Mouse (Mus musculus) kidney, postnatal 4 days (tissue): ENCODE measurements around the gene Pik3c2g.

ENCODE experiments used
- DNase-seq, 2 experiments: peaks; one replicate each; pipeline ENCODE4 v3.0.0; 2021; ENCODE audit warnings: mixed read lengths in 2 of 2

The Pik3c2g gene

DNA sequence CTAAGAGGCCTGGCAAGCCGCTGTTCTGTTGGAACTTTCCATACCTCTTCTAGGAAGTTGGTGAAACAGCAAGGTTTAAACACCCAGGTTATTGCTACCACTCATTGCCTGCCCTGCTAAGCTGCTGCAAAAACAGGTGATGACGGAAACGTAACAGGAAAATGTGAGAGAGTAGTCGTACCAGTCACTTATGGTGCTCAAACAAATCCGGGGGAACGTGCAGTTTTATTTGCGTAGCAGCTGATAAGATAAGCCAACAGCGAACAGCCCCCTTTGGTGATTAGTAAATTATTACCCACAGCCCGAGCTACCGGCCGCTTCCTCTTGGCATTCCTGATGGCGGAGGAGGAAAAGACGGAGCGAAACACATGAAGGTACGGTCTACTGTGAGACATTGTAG is at the start of gene Pik3c2g:
TSS of gene Pik3c2g (plus strand) at position 330 of the 400 bp plus-strand sequence.
- DNase-seq: peak in 1 of 2 experiments; percentile 10

DNA sequence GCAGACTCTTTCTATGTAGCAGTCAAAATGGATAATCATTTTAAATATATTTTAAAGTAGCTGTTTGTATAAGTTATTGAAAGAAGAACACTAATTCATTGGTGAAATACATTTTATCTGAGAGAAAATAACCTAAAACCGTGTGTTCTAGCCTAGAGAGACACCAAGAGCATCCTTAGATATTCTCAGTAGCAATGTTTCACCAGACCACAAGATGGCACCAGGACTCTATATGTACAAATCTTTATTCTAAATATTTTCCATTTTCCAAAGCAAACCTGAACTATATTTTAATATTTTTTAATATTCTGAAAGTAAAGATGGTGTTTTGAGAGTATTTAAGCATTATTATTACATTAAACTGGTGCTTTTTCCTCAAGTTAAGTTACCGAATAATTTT is 48.6 kb upstream of the Pik3c2g start:
- DNase-seq: no peak

DNA sequence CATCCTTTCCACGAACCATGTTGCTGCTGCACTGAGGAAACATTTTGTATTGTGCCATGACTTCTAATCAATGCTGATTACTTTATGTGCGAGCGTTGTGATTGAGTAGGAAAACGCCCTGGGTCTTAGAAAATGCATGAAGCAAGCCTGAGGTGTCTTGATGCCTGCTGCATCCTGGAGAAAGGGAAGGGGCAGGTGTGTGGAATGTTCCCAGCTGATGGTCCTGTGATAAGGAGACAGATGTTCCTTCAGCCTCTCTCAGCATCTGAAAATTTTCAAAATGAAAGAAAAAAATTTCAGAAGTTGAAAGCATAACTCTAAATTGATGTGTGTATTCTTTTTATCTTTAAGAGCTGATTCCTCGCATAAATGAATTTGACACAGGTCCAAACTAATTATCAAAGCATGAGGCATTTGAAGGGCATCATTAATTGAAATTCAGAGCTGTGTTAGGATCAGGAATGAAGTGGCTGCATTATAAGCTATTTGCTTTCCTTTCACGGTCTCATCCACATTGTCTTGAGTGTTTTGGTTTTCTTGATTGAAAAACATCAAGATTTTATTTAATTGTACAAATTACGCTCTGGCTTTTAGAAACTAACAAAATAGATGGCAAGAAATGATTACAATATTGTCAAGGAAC is 31.4 kb upstream of the Pik3c2g start:
- DNase-seq: no peak

DNA sequence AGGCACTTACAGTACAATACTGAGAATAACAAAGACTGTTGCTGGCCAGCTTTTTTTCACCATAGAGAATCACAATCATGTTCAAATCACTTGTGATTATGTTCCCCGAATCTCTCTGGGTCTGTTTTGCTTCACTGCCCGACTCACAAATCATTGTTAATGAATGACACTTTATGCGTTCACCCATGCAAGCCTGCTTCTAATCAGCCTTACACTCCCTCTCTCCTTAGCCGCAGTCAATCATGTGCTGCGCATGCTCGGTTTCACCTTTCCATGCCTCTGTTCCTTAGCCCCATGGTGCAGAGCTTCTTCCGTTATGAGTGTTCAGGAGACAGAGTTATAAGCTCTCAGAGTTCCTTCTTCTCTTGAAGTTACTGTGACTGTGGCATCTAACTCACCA is 17.8 kb upstream of the Pik3c2g start:
- DNase-seq: peak; percentile 30 to 51

DNA sequence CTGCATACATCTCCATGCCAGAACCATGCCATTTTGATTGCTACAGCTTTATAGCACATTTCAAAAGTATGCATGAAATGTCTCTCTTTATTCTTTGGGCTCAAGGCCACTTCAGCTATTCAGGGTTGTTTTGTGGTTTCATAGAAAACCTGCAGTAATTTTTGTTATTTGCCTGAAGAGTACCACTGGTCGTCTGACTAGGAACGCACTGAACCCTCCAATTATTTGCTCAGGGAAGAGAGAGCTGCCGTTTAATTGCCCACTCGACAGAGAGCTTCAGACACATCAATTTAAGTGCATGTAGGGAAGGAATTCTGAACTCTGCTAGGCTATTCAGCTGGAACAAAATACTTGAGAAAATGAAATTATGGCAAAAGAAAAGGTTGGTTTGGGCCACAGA is 11.2 kb upstream of the Pik3c2g start:
- no peak for DNase-seq

DNA sequence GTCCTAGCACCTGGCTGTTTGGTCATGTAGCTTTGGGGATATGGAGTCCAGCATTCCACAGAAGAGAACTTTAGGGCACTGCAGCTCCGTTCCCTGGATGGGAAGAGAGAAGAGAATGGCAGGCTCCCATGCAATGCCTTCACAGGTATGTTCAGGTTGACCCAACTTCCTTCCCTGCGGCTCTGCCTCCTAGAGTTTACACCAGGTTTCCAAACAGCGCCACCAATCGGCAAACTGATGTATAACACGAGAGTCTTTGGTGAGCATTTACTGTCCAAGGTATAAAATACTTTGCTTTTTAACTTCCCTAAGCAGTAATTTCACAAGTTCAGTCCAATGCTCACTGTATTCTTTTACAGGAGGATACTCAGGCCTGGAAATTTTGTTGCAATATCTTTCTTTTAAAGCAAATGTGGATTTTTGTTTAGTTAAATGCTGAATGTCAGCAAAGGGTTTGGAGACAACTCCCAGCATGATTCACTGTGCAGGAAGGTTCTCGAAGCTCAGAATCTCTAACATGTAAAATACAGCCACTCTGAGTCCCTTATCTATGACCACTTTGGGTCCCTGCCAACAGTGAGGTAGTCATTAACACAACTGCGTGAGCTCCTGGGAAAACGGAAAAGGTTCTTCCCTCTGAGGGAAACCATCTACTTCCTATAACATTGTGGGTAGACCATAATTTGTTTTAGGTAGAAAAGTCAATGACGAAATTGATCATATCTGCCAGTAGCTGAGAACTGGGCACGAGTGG is 10.6 kb upstream of the Pik3c2g start:
- DNase-seq: peak; percentile 17 to 18

DNA sequence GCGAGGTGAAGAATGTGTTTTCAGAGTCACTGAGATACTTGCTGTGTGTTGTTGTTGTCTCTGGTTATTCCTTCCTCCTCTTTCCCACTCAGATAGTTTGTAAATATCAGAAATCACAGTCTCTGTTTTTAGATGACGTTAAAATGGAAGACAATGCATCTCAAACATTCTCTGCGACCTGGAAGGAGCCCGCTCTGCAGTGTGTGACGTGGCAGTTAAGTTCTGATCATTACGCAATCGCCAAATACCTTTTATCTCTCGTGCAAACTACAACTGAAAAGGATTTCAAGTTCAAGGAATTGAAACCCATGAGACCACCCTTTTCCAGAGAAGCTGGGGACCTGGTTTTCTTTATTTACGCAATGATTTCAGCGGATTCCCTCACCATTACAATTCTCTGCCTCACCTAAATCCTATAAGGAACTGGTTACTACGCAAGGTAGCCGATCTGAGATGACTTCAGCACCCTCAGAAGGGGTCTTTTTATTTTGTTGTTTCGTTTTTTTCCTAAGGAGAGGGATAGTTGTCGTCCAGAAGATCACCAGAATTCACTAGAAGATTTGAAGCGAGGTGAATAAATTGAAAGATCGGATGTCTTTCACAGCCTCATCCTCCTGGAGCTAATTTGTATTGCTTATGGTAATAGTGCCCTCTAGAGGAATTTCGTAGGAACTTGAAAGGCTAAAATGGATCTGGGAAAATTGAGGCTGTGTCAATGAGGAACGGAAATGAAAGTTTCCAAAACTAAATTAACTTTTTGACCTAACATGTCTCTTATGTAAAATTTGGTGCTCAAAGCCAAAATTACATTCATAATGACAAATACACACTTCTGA is 9.8 kb upstream of the Pik3c2g start:
- no peak for DNase-seq

DNA sequence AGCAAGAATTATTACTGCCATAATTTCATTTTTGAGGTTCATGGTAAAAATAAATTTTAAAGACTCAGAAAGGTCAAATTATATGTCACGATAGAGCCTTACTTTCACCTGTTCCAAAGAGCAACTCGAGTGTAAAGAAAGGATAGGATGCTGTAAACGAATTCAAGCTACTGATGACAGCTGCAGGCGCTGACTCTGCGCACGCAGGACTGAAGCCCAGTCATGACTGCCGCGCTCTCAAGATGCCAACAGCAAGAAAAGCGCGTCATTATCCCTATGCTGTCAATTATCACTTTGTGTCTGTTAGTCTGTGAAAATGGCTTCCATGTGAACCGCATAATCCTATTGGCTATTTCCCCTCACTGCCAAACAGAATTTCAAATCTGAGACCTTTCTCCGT is 457 bp downstream of the Pik3c2g start:
- no peak for DNase-seq

DNA sequence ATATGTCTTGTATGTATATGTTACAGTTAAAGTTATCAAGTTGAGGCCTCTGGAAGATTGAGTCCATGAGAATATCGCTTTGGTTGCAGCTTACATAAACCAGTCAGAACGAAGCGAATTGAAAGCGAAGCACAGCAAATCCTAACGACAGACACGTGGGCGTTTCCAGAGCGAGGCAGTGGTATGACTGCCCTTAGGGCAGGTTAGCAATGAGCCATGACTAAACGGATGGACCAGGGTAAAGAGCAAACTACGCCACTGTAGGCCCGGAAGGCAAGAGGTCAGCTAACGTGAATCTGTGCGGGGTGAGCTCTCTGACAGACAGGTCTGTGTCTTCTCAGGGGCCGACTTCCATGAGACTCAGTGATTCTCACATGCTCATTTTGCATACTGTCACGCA is 1.4 kb downstream of the Pik3c2g start:
- peak; percentile 53 to 63 for DNase-seq

DNA sequence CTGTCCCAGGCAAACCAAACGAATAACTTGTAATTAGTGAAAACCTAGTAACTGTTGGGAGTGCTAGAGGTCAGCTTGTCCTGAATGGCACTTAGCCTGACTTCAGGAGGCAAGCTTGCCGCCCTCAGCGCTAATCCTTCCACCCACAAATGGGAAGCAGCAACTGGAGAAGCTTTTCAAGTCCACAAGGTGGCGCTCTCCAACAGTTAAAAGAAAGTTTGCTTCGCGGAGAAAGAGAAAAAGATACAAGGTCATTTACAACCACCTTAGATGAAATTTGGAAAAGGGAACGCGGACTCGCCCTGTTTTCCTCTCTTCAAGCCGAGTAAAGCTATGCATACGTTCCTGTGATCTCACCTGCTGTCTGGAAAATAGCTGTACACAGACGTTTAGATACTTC is 2.3 kb downstream of the Pik3c2g start:
- peak; percentile 68 to 79 for DNase-seq

DNA sequence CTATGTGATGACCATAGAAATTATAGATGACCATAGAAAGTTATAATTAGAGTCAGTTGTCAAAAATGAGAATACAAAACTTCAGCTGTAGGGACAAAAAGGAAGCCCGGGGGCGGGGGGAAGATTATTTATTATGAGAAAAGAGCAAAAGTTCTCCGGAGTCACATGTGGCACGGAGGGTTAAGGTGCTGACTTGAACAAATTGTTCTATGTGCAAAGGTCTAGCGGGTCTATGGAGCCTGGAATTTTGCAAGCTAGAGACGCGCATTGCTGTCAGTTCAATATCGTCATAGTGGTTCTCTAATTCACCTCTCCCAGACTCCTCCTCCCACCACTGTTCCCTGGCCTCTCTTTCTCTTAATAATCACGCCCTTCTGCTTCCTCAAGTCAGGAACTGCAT is 2.8 kb downstream of the Pik3c2g start:
- no peak for DNase-seq

DNA sequence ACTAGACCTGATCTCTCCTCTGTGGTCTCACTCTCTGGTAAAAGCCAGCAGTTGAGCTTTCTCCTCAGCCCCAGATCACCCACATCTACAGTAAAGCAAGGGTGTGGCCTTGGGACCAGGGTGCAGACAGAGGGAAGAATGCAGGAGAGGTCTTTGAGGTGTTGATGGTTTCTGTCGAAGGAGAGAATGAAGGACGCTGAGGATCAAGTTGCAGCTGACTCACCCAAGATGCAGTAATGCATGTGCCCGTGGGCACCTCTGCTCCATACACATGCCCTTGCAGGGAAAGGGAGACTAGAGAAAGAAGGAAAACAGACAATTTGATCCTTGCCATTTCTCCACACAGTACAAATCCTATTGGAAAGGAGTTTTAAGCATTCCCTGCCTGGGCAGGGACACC is 5.1 kb downstream of the Pik3c2g start:
- DNase-seq: no peak

DNA sequence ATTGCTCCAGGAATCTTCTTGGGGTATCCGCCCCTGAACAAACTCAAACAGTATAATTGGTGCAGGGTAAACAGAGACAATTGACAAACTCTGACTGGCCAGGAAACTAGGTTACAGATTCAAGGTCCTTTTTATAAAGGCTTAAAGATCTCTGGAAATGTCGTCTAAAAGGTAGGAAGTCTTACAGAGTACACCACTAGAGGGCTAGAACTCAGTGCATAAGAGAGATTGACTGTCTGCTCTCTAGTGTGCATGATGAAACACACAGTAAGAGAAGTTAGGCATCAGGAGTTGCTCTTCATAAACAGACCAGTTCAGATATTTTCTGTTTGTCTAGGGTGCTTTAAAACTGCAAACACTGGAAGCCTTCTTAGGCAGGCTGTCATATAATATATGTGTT is 9.4 kb downstream of the Pik3c2g start:
- DNase-seq: no peak

DNA sequence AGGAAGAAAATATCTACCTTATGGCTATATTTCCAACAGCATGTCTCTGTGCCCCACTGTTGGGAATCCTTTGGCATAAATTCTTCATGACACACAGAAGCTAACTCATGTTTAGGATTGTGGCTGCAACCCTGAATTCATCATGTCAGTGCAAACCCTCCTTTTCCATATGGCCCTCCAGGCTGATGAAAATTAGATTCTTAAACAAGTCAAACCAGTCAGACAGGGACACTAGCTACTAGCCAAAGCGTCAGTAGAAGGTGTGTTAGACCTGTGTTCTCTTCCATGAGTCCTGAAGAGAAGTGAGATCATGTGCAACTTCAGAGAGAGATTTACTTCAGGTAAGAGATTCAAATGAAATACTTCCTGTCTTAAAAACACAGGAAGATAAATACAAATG is 12.2 kb downstream of the Pik3c2g start:
- DNase-seq: no peak

DNA sequence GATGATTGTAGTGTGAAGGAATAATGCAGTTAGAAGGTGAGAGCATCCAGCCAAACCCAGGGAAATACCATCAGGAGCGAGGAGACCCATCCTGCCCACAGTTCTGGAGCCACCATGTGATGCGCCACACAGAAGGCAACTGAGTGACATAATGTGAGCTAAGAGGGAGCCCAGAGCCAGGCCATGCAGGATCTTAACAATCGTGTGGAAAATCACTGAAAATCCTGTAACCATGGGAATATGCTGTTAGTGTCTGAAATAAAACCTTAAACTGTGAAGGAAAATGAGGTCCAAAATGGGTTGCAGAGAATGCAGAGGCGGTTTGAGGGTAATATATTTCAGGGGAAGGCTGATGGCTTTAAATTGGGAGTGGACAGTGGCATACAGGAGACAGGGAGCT is 31.8 kb downstream of the Pik3c2g start:
- DNase-seq: no peak

DNA sequence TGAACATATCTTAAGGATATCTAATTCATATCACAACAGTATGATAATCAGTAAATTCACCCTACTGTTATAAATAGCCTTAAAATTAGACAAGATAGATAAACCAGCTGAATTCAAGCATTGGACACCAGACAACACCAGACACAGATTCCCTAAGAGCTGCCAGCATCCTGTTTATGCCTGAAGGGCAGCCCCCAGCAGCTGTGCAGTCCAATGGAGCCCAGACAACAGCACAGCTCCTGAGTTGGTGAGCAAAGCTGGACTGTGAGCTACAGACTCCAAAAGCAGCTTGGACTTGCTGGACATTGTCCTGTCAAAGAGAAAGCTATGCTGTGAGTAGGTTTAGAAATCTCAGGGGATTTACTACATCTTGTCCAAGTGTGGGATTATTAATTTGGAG is 37.7 kb downstream of the Pik3c2g start:
- no peak for DNase-seq

DNA sequence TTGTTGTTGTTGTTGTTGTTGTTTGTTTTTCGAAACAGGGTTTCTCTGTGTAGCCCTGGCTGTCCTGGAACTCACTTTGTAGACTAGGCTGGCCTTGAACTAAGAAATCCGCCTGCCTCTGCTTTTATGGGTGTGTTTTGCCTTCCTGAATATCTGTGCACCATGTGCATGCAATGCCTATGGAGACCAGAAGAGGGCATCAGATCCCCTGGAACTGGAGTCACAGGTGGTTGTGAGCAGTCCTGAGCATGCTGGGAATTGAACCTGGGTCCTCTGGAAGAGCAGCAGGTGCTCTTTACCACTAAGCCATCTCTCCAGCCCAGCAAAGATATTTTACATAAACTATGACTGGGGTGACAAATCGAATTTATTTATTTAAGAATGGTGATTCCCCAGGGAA is 47.5 kb downstream of the Pik3c2g start:
- no peak for DNase-seq

DNA sequence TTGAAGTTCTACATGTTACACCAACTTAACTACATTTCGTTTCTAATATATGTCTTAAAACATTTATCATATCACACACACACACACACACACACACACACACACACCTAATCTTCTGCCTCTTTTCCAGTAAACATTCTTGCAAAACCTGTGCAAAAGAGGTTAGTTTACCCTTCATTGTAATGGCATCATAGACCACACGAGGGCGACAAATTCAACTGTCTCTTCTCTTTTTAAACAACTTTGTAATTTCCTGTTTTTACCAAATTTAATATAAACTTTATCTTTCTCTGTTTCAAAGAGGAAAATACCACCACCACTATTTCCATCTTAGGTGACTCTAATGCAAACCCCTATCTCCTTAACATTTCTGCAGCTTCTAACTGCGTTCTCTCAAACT is 68.4 kb downstream of the Pik3c2g start:
- DNase-seq: peak; percentile 52 to 58

DNA sequence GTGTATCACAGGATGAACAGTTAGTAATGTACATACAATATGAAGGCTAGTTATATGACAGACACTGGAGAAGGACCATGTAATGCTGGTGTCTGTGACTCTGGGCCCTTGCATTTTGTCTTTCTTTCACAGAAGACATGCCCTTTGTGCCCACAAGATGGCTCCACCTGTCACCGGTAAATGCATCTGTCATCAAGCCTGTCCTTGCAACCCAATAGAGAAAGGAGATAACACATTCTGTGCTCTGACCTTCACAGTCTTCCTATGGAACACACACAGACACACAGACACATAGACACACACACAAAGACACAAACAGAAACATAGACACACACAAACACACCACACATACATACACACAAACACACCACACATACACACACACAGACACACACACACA is 75.4 kb downstream of the Pik3c2g start:
- peak; percentile 54 to 66 for DNase-seq

DNA sequence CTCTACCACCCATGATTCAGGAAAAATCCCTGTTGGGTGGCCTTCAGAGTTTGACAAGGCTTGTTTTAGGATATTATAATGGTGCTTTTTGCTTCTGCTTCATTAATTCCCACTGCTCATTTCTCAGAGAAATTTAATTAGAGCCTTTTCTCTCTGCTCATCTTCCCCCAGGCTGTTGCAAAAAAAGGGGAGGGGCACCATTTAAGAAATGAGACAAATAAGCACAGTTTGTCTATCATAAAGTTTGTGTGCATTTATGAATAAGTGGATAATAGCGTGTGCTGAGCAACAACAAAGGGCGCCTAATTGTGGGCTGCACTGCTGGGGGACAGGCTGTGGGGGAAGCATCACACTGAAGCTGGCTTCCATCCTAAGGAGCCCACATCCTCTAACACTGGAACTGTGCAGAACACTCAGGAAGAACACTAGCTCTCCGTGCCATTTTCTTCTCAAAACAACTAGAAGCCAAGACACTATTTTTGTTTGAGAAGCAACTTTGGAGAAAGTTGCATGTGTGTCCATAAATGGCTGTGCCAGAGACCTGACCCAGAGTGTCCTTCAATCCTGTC is 131.5 kb downstream of the Pik3c2g start:
- DNase-seq: no peak

DNA sequence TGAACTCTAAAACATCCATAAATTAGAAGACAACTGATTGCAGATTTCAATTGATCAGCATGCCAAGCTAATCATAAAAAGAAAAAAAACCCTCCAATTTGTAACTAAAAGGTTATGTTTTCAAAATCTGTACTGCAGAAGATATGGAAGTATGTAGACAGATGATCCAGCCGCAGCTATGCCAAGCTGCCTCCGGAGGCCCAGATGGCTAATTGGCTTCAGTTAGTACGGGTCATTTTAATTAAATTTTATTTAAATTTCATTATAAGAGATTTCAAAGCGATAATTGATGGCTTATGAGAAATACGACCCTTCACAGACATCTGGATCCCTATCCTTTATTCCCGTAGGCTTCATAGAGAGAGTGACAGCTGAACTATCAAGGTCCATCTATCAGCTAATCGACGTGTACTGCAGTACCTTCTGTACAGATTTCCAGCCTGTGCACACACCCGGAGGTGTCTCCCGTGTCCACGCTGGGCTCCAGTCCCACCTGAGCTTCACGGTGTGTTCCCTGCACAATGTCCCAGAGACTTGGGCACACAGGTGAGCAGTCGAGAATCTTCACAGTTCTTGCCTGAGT is 132.7 kb downstream of the Pik3c2g start:
- no peak for DNase-seq

DNA sequence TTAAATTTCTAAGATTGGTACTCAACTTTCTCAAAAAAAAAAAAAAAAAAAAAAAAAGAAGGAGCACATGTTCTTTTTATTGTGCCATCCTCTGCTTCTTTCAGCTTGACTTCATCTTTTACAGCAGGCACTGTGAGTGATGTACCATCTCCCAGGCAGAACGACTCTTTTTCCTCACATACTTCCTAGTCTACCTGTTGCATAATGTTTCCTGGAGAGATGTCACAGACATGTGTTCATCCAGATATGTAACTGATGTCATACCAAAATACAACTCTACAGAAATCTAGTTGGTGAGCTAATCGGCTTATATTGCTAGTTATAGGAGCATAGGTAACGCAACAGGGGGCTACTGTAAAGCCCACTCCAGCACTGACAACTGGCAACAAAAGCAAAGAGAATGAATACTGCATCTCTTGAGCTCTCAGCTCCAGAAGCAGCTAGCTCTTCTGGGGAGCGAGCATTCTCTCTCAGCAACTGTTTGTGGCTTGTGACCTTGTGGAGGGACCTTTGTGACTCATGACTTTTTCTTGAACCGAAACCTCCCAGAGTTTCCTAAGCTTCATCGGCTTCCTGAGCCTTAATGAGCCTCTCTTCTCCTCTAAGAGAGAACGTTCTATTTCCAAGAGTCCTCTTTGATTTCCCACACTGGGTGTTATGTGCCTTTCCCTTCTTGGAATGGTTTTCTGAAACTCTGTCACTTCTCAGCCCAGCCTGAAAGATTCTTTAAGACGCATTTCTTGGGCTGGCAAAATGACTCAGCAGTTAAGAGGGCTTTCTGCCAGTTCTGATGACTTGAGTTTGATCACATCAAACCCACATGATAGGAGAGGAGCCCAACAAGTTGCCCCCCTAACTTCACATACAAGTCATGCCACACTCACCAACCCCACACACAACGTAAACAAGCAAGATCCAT is 148.9 kb downstream of the Pik3c2g start:
- no peak for DNase-seq
